Mouse (Mus musculus) intestine, embryonic 15.5 days (tissue): Measurements from ENCODE around the gene Scfd2. TPM values are rescaled to one million over a fixed set of nuclear protein-coding genes. Genes with fewer than 3 reads are reported as not detected.

ENCODE experiments used
- ATAC-seq: fragments of 200-750 bp; cut with Nextera tagmentation; 2 replicates; pipeline ENCODE4 v1.8.0; 2017; ENCODE audit warnings: moderate TSS enrichment, moderate library complexity
- H3K27ac ChIP-seq: fragments of 300-500 bp; sonication (generic); 2 replicates; pipeline ENCODE4 v1.5.1; 2015; ENCODE audit warnings: mild to moderate bottlenecking, inconsistent platforms
- H3K27me3 ChIP-seq: fragments of 300-500 bp; sonication (generic); replicated peaks from 2 replicates; pipeline ENCODE4 v1.6.1; 2015; ENCODE audit warnings: inconsistent platforms
- H3K36me3 ChIP-seq: fragments of 300-500 bp; sonication (generic); 2 replicates; pipeline ENCODE4 v1.6.1; 2015; ENCODE audit warnings: inconsistent platforms
- H3K4me1 ChIP-seq: fragments of 300-500 bp; sonication (generic); replicated peaks from 2 replicates; pipeline ENCODE4 v1.6.1; 2015; ENCODE audit warnings: inconsistent platforms
- H3K4me2 ChIP-seq: fragments of 300-500 bp; sonication (generic); replicated peaks from 2 replicates; pipeline ENCODE4 v1.6.1; 2015; ENCODE audit warnings: mild to moderate bottlenecking, inconsistent platforms
- H3K4me3 ChIP-seq: fragments of 300-500 bp; sonication (generic); replicated peaks from 2 replicates; pipeline ENCODE4 v1.5.1; 2015; ENCODE audit warnings: inconsistent platforms
- H3K9ac ChIP-seq: fragments of 300-500 bp; sonication (generic); 2 replicates; pipeline ENCODE4 v1.6.1; 2015; ENCODE audit warnings: inconsistent platforms
- H3K9me3 ChIP-seq: fragments of 300-500 bp; sonication (generic); 2 replicates; pipeline ENCODE4 v1.6.1; 2016; ENCODE audit warnings: inconsistent platforms
- WGBS: fragments of 180-500 bp; shearing (Covaris S2); methylation state at CpG from one replicate; pipeline ENCODE4 v1.1.7; 2015; 5-methylcytosine and 5-hydroxymethylcytosine counted together
- polyA plus RNA-seq: library from polyadenylated mRNA; unstranded; fragments of >200 nt; fragmentation: Nextera tagmentation; extraction: Ambion mirVana; gene quantifications from 2 replicates; pipeline ENCODE4 v1.2.1, GENCODE M21; 2015

The Scfd2 gene
- polyA plus RNA-seq, 1 experiment from 2014 or later, result 17.2 TPM

DNA sequence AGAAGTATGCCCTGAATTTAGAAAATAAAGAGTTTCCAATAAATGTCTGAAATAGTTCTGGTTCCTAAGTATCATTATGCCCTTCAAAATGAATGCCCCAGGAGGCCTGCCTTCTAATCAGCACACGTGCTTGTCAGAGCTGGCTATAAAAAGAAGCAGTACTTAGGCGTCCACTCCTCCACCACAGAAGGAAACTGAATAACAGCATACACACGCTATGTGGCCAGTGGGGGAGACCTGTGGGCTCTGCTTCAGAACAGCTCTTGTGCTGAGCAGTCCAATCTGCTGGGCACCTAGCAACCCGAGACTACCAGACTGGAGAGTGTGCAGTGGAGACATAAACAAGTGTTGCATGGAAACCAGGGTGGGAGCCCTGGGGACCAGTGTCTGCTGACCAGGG, 231.4 kb downstream of the Scfd2 start:
- no peak overlapping the region for H3K27ac ChIP-seq
- H3K27me3 ChIP-seq, result no peaks in the 10 kb centered on the region
- no peak overlapping the region for H3K4me3 ChIP-seq
- no peaks in the 10 kb centered on the region for H3K36me3 ChIP-seq
- ATAC-seq, result no peak; the same call in 1 of the 2 replicates
- 37% methylated on average over 4 of the region's 4 CpGs for WGBS
- no peaks in the 10 kb centered on the region for H3K9me3 ChIP-seq
- no peak overlapping the region for H3K9ac ChIP-seq
- H3K4me1 ChIP-seq, result no peaks in the 10 kb centered on the region
- H3K4me2 ChIP-seq, result no peak overlapping the region

DNA sequence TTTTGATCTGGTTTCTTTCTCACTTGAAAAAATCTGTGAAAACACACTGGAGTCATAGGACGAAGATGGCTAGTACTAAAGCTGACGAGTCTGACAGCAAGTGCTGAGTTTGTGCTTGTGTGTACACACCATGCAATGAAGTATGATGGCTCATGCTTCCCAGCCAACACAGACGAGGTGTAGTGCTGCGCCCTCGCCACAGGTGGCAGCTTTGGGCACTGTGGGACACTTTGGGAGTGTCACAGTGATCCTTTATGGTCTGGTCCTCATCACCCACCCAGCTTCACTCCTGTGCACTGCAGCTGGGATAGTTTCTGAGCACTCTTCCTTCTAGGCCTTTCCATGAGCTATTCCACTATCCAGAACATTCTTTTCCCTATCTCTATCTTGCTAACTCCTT, 234.4 kb downstream of the Scfd2 start:
- WGBS, result 80% methylated on average over 5 of the region's 5 CpGs
- H3K36me3 ChIP-seq, result no peaks in the 10 kb centered on the region
- ATAC-seq, result no peak
- no peak overlapping the region for H3K4me3 ChIP-seq
- no peaks in the 10 kb centered on the region for H3K27me3 ChIP-seq
- H3K9ac ChIP-seq, result no peak overlapping the region
- H3K4me2 ChIP-seq, result no peak overlapping the region
- H3K4me1 ChIP-seq, result no peaks in the 10 kb centered on the region
- no peak overlapping the region for H3K27ac ChIP-seq
- no peaks in the 10 kb centered on the region for H3K9me3 ChIP-seq

DNA sequence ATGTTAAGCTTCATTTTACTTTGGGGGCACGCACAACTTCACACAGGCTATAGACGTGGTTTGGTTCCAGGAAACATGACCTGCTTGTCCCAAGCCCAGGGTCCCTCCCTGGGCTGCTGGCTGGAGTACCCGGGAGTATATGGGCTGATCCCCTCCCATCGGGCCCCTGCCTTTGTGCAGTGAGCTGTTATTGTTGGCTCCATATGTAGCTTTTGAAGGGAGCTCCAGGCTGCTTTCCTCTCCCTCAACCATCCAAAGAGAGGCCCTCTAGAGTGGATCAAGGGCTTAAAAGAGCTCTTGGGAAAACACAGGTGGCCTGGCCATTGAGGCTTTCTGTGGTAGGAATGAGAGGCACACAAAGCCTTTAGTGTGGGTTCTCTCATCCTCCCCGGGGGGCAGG, 235.5 kb downstream of the Scfd2 start:
- no peak overlapping the region for H3K4me2 ChIP-seq
- H3K9ac ChIP-seq, result no peak overlapping the region
- no peak overlapping the region for H3K27ac ChIP-seq
- H3K36me3 ChIP-seq, result no peaks in the 10 kb centered on the region
- H3K27me3 ChIP-seq, result no peaks in the 10 kb centered on the region
- no peak overlapping the region for H3K4me3 ChIP-seq
- H3K9me3 ChIP-seq, result no peaks in the 10 kb centered on the region
- 79% methylated on average over 5 of the region's 5 CpGs for WGBS
- ATAC-seq, result no peak
- H3K4me1 ChIP-seq, result no peaks in the 10 kb centered on the region

DNA sequence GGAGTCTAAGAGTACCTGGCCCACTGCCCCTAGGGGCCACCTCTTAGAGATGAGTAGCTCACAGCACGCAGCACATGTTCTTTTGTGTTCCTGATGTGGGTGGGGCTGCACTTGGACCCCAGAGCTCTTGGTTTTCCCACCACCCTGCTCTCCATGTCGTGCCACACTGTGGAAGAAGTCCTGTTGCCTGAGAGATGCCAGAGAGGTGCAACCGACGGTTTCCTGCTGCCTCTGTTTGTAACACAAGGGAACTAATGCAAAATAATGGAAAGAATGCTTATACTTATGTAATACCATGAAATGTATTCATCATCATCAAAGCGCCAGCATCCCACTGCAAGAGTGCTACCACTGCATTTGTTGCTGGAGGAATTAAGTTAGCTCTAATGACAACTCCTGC, 238.0 kb downstream of the Scfd2 start:
- WGBS, result 71% methylated on average over 5 of the region's 5 CpGs
- Histone ChIP-seq H3K27ac (no peak overlapping the region), H3K27me3 (no peaks in the 10 kb centered on the region), H3K9me3 (no peaks in the 10 kb centered on the region), H3K4me2 (no peak overlapping the region), H3K9ac (no peak overlapping the region), H3K4me3 (no peak overlapping the region), H3K4me1 (no peaks in the 10 kb centered on the region), H3K36me3 (no peaks in the 10 kb centered on the region)
- no peak for ATAC-seq

DNA sequence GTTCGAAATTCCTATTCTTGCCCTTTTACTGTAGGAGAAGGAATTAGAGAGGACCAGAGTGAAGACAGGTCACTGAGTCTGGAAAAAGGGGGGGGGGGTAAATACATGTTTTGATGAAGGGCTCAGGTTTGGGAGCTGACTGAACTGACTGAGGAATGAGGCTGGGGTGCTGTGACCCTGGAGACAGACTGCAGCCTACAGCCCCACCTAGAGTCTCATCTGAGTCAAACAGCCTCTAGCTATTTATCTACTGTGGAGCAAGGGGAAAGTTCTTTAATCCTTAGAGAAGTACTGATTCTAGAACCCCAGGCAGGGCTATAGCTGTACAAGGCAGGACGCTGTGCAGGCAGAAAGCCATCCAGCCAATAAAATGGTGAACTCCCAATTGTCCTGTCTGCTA, 239.5 kb downstream of the Scfd2 start:
- ATAC-seq, result no peak
- Histone ChIP-seq H3K9me3 (no peaks in the 10 kb centered on the region), H3K36me3 (no peaks in the 10 kb centered on the region)

DNA sequence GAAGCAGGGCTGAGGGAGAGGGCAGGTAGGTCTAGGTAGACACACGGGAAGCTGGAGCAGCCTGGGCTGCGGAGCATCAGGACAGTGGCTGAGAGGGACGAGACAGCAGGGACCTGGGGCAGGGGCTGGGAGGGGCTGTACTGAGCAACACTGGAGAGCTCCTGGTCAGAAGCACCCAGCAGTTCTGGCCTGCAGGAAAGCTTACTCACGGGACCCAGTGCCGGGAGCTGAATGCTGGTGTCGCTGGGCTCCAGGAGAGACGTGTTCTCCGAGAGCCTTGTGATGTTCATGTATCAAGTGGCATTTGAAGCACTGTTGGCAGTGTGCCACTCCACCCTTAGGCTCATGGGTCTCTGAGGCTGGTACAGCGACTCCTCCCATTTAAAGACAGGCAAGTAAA, 240.0 kb downstream of the Scfd2 start:
- no peak overlapping the region for H3K4me2 ChIP-seq

More for the DNA sequence above, 239.5 kb downstream of the Scfd2 start:
- H3K4me2 ChIP-seq, result no peak overlapping the region
- no peak overlapping the region for H3K4me3 ChIP-seq
- H3K9ac ChIP-seq, result no peak overlapping the region
- no peaks in the 10 kb centered on the region for H3K4me1 ChIP-seq
- no peaks in the 10 kb centered on the region for H3K27me3 ChIP-seq
- H3K27ac ChIP-seq, result no peak overlapping the region
- 93% methylated on average over 2 of the region's 2 CpGs for WGBS

DNA sequence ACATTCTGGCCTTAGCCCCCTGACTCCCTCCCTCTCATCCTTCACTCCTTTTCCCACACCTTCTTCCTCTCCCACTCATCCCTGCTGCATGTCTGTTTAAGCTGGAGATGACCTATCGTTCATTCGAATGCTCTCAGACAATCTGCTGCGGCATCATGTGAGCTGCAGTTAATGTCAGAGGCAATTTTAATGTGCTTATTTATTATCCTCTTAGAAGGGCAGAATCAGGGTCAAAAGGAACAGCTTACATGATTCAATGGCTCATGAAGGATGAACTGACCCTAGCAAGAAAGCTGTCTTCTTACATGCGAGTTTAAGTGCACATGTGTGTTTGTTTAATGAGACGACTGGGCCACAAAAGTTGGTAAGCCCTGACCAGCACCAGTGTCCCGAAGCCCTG, 241.6 kb downstream of the Scfd2 start:
- H3K4me3 ChIP-seq, result no peak overlapping the region
- no peak for ATAC-seq
- H3K27ac ChIP-seq, result no peak overlapping the region
- no peaks in the 10 kb centered on the region for H3K36me3 ChIP-seq
- H3K4me2 ChIP-seq, result no peak overlapping the region
- no peak overlapping the region for H3K9ac ChIP-seq
- H3K27me3 ChIP-seq, result no peaks in the 10 kb centered on the region
- H3K4me1 ChIP-seq, result no peaks in the 10 kb centered on the region
- H3K9me3 ChIP-seq, result no peaks in the 10 kb centered on the region
- WGBS, result 67% methylated on average over 6 of the region's 6 CpGs

More for the DNA sequence above, 240.0 kb downstream of the Scfd2 start:
- Histone ChIP-seq H3K27ac (no peak overlapping the region), H3K36me3 (no peaks in the 10 kb centered on the region), H3K4me1 (no peaks in the 10 kb centered on the region), H3K4me3 (no peak overlapping the region), H3K27me3 (no peaks in the 10 kb centered on the region), H3K9ac (no peak overlapping the region), H3K9me3 (no peaks in the 10 kb centered on the region)
- no peak for ATAC-seq
- WGBS, result 79% methylated on average over 9 of the region's 9 CpGs

DNA sequence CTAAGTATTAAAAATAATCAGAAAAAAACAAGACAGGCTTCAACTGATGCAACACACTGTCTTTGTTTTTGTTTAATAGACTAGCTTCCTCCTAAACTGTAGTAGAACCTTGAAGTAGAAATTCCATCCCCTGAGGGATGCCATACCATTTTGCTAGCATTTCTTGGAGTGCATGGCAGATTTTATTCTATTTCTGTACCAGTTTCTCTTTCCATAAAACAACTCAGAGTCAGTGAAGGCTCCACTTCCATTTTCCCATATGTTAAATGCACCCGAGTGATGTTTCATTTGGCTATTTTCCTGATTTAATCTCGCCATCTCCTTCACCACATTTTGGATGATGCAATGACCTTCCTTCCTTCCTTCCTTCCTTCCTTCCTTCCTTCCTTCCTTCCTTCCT, 243.4 kb downstream of the Scfd2 start:
- no peaks in the 10 kb centered on the region for H3K27me3 ChIP-seq
- 89% methylated on average over 2 of the region's 2 CpGs for WGBS
- H3K9me3 ChIP-seq, result no peaks in the 10 kb centered on the region
- H3K4me2 ChIP-seq, result no peak overlapping the region
- no peaks in the 10 kb centered on the region for H3K4me1 ChIP-seq
- no peak overlapping the region for H3K4me3 ChIP-seq
- no peak for ATAC-seq
- no peaks in the 10 kb centered on the region for H3K36me3 ChIP-seq
- no peak overlapping the region for H3K27ac ChIP-seq
- no peak overlapping the region for H3K9ac ChIP-seq

DNA sequence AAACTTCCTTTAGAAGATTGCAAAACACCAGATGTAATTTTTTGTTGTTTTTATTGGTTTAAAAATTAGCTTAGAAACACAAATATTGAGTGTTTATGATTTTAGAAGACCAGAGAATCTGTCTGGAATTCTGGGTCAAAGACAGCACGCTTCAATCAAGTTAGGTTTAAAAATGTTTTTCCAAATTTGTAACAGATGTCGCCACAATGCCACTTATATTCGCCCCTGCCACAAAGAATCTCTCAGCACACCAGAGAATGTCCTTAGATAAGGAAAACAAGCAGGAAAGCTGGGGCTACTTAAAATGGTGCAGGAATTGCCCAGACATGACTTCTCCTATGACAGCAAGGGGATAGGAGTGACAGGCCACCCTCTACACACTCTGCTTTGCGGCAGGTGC, 245.3 kb downstream of the Scfd2 start:
- Histone ChIP-seq H3K9me3 (no peaks in the 10 kb centered on the region), H3K4me3 (no peak overlapping the region), H3K36me3 (no peaks in the 10 kb centered on the region), H3K9ac (no peak overlapping the region), H3K4me2 (no peak overlapping the region), H3K27me3 (no peaks in the 10 kb centered on the region), H3K27ac (no peak overlapping the region), H3K4me1 (no peaks in the 10 kb centered on the region)
- WGBS, result 84% methylated on average over 4 of the region's 4 CpGs
- ATAC-seq, result no peak

DNA sequence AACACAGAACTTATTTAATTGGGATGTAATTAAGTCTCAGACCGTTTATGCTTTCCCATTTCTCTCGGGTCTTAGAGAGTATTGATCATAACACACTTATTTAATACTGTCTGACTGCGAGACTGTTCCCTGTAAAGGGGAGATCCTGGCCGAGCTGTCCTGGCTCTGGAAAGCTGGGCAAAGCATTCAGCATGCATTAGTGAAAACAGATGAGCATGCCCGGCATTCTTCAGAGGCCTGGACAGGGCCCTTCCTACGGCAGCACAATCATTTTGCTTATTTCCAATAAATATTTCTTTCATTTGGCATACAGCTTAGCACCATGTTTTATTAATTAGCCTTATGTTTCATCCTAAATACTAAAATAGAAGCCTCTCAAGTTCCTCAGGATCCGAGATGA, 245.8 kb downstream of the Scfd2 start:
- no peak overlapping the region for H3K4me3 ChIP-seq
- no peak overlapping the region for H3K27ac ChIP-seq
- H3K9ac ChIP-seq, result no peak overlapping the region
- 50% methylated on average over 7 of the region's 7 CpGs for WGBS
- H3K27me3 ChIP-seq, result no peaks in the 10 kb centered on the region
- H3K4me2 ChIP-seq, result no peak overlapping the region
- no peaks in the 10 kb centered on the region for H3K9me3 ChIP-seq
- no peak for ATAC-seq
- no peaks in the 10 kb centered on the region for H3K4me1 ChIP-seq
- H3K36me3 ChIP-seq, result no peaks in the 10 kb centered on the region

DNA sequence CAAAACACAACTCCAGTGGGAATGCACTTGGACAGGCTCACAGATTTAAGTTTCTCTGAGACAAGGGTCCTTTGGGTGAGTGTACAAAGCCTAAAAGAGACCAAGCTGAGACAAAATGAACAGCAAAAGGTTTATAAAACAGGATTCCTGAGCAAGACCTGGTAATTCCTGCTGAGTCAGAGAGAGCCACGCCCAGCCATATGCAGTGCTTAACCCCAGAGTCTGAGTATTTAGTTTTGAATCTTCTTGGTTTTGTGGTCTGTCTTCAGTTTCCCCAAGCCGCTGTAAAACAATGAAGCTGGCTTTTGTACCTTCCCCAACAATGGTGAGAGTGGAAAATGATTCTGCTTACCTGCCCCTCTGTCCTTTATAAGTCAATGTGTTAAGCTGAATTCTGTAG, 246.3 kb downstream of the Scfd2 start:
- no peaks in the 10 kb centered on the region for H3K27me3 ChIP-seq
- WGBS, result 63% methylated on average over 2 of the region's 2 CpGs
- no peak for ATAC-seq
- H3K4me3 ChIP-seq, result no peak overlapping the region
- no peaks in the 10 kb centered on the region for H3K4me1 ChIP-seq
- H3K4me2 ChIP-seq, result no peak overlapping the region
- H3K36me3 ChIP-seq, result no peaks in the 10 kb centered on the region
- no peak overlapping the region for H3K27ac ChIP-seq
- H3K9me3 ChIP-seq, result no peaks in the 10 kb centered on the region
- H3K9ac ChIP-seq, result no peak overlapping the region

DNA sequence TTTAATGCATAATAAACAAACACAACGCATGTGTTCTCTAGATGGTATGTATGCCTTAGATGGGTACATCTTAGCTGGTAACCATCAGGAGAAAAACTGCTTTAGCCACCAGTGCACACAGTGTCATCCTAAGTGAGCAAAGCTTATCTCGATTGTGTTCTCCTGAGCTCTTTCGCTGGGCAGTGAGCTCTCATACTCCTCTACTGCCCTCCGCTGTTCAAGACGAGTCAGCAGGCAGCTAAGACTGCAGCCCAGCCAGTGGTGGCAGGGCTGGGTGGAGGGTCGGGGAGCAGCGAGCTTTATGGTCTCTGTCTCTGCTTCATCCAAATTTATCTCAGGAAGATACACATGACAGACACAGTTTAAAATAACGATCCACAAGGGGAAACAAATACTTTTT, 248.0 kb downstream of the Scfd2 start:
- no peaks in the 10 kb centered on the region for H3K4me1 ChIP-seq
- no peaks in the 10 kb centered on the region for H3K27me3 ChIP-seq
- no peaks in the 10 kb centered on the region for H3K9me3 ChIP-seq
- H3K4me3 ChIP-seq, result no peak overlapping the region
- H3K9ac ChIP-seq, result no peak overlapping the region
- no peak for ATAC-seq
- no peaks in the 10 kb centered on the region for H3K36me3 ChIP-seq
- WGBS, result 33% methylated on average over 8 of the region's 8 CpGs
- no peak overlapping the region for H3K27ac ChIP-seq
- no peak overlapping the region for H3K4me2 ChIP-seq

DNA sequence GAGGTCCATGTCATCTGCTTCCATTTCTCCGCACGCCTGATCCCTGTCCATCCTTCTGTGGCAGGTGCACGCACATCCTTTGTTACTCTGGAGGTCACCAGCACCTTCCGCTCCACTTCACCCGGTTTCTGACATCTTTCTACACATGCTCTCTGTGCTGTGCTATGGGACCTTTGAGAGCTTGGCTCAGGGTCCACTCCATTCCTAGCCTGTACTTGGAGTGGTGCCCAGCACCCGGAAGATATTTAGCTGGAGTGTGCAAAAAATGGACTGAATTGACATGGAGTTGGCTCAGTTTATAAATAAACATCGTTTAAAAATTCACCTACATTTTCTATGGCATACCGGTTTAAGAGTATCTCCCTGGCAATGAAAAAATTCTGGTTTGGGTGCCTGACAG, 250.1 kb downstream of the Scfd2 start:
- WGBS, result 81% methylated on average over 8 of the region's 8 CpGs
- Histone ChIP-seq H3K4me3 (no peak overlapping the region), H3K4me2 (no peak overlapping the region), H3K9ac (no peak overlapping the region), H3K9me3 (no peaks in the 10 kb centered on the region), H3K36me3 (no peaks in the 10 kb centered on the region), H3K27ac (no peak overlapping the region), H3K4me1 (peaks cover 8% of the 10 kb centered on the region; the same call in 1 of the 2 replicates), H3K27me3 (no peaks in the 10 kb centered on the region)
- no peak for ATAC-seq

DNA sequence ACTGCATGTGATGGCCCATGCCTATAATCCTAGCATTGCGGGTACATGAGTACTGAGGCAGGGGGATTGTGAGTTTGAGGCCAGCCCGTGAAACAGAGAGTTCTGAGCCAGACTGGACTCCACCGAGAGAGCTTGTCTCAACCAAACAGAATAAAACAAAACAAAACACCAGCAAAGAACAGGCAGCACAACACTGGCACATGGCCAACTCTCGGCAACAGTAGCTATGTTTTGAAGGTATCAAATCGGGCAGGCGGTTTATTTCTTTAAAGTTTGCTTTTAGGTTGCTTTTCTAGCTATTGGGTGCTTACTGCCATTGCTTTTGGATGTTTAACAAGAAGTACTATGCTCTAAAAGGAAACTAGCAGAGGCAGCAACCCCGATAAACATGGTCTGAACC, 251.9 kb downstream of the Scfd2 start:
- no peak overlapping the region for H3K4me3 ChIP-seq
- H3K36me3 ChIP-seq, result no peaks in the 10 kb centered on the region
- H3K27ac ChIP-seq, result no peak overlapping the region
- H3K27me3 ChIP-seq, result no peaks in the 10 kb centered on the region
- no peak for ATAC-seq
- no peaks in the 10 kb centered on the region for H3K9me3 ChIP-seq
- WGBS, result 67% methylated on average over 7 of the region's 7 CpGs
- no peak overlapping the region for H3K9ac ChIP-seq
- H3K4me1 ChIP-seq, result peaks cover 8% of the 10 kb centered on the region; the same call in 1 of the 2 replicates
- no peak overlapping the region for H3K4me2 ChIP-seq
